Mouse (Mus musculus) testis, adult 2 months (tissue): ENCODE data around the gene Ccdc159. TPM values are rescaled to one million over a fixed set of nuclear protein-coding genes. Genes with fewer than 3 reads are reported as not detected.
A peak's percentile ranks its signal among the peaks of the same experiment; 100 is the strongest.

Experiments used
- H3K27ac ChIP-seq: fragments of 200-500 bp; 2 replicates; pipeline ENCODE4 v1.5.1; 2012; ENCODE audit warnings: low read depth, low read length; ENCODE audit not compliant: control insufficient read depth, insufficient read depth
- H3K27me3 ChIP-seq: fragments of 200-500 bp; 2 replicates; pipeline ENCODE4 v1.6.1; 2012; ENCODE audit warnings: mild to moderate bottlenecking, low read length, moderate library complexity; ENCODE audit not compliant: control insufficient read depth, insufficient read depth
- H3K36me3 ChIP-seq: fragments of 200-500 bp; 2 replicates; pipeline ENCODE4 v1.6.1; 2012; ENCODE audit warnings: mild to moderate bottlenecking, low read length; ENCODE audit not compliant: control insufficient read depth, insufficient read depth
- H3K4me1 ChIP-seq: fragments of 200-500 bp; 2 replicates; pipeline ENCODE4 v1.6.1; 2012; ENCODE audit warnings: low read length; ENCODE audit not compliant: control insufficient read depth, insufficient read depth
- H3K4me3 ChIP-seq: fragments of 200-500 bp; 2 replicates; pipeline ENCODE4 v1.5.1; 2012; ENCODE audit warnings: low read depth, mild to moderate bottlenecking, low read length, moderate library complexity, mixed read lengths; ENCODE audit not compliant: control insufficient read depth
- CTCF ChIP-seq: fragments of 200-500 bp; IDR thresholded peaks from 2 replicates; pipeline ENCODE4 v1.5.1; 2012; ENCODE audit warnings: low read depth, mild to moderate bottlenecking, inconsistent platforms, low read length, moderate library complexity; ENCODE audit not compliant: control insufficient read depth, insufficient read depth, insufficient replicate concordance
- POLR2A ChIP-seq: fragments of 200-500 bp; IDR thresholded peaks from 2 replicates; pipeline ENCODE4 v1.6.1; 2012; ENCODE audit warnings: low read depth, mild to moderate bottlenecking, inconsistent platforms, low read length, moderate library complexity; ENCODE audit not compliant: control insufficient read depth
- polyA plus RNA-seq: library from polyadenylated mRNA; depleted of rRNA; stranded (reverse); fragments of >200 nt; gene quantifications from 2 replicates; pipeline ENCODE4 v1.2.3, GENCODE M21; 2012

Ccdc159 gene
- polyA plus RNA-seq, 1 experiment, result 72.0 TPM

GRCm38 (mm10) chr9:21947540-21948130 is 20.4 kb downstream of the Ccdc159 start:
- no peak overlapping the region for H3K27ac ChIP-seq
- H3K36me3 ChIP-seq, result no peaks in the 10 kb centered on the region
- H3K4me3 ChIP-seq, result peak overlapping the region; percentile 61
- peaks cover 30% of the 10 kb centered on the region for H3K4me1 ChIP-seq
- TF ChIP-seq CTCF (no peak), POLR2A (no peak)
- H3K27me3 ChIP-seq, result no peaks in the 10 kb centered on the region

- H3K27me3 ChIP-seq, result no peaks in the 10 kb centered on the region
- TF ChIP-seq CTCF (no peak), POLR2A (no peak)
- no peak overlapping the region for H3K27ac ChIP-seq
- no peaks in the 10 kb centered on the region for H3K36me3 ChIP-seq
- H3K4me3 ChIP-seq, result peak overlapping the region; percentile 59
- H3K4me1 ChIP-seq, result peaks cover 29% of the 10 kb centered on the region
These were observed 20.9 kb downstream of the Ccdc159 start for GRCm38 (mm10) chr9:21948146-21948545.

GRCm38 (mm10) chr9:21948790-21949189 is 21.5 kb downstream of the Ccdc159 start:
- Histone ChIP-seq H3K4me1 (peaks cover 26% of the 10 kb centered on the region), H3K4me3 (no peak overlapping the region), H3K36me3 (no peaks in the 10 kb centered on the region), H3K27ac (no peak overlapping the region), H3K27me3 (no peaks in the 10 kb centered on the region)
- no peak for TF ChIP-seq CTCF
- no peak for TF ChIP-seq POLR2A

- TF ChIP-seq POLR2A (no peak), CTCF (peak; percentile 56; the same call in 1 of the 2 replicates)
- Histone ChIP-seq H3K4me1 (peaks cover 20% of the 10 kb centered on the region), H3K27ac (no peak overlapping the region), H3K36me3 (no peaks in the 10 kb centered on the region), H3K27me3 (no peaks in the 10 kb centered on the region), H3K4me3 (no peak overlapping the region)
These were observed 23.1 kb downstream of the Ccdc159 start for GRCm38 (mm10) chr9:21950322-21950721.

- Histone ChIP-seq H3K27ac (no peak overlapping the region), H3K36me3 (no peaks in the 10 kb centered on the region), H3K4me3 (no peak overlapping the region), H3K4me1 (peaks cover 17% of the 10 kb centered on the region), H3K27me3 (no peaks in the 10 kb centered on the region)
- no peak for TF ChIP-seq POLR2A
- peak; percentile 52; the same call in 1 of the 2 replicates for TF ChIP-seq CTCF
These were observed 24.7 kb downstream of the Ccdc159 start for GRCm38 (mm10) chr9:21951977-21952376.

- Histone ChIP-seq H3K27ac (no peak overlapping the region), H3K4me3 (no peak overlapping the region), H3K36me3 (no peaks in the 10 kb centered on the region), H3K27me3 (no peaks in the 10 kb centered on the region), H3K4me1 (peaks cover 3% of the 10 kb centered on the region)
- no peak for TF ChIP-seq CTCF
- TF ChIP-seq POLR2A, result no peak
These were observed 26.3 kb downstream of the Ccdc159 start for GRCm38 (mm10) chr9:21953600-21953999.

- Histone ChIP-seq H3K27me3 (no peaks in the 10 kb centered on the region), H3K4me3 (no peak overlapping the region), H3K36me3 (no peaks in the 10 kb centered on the region), H3K4me1 (peaks cover 3% of the 10 kb centered on the region; the same call in 1 of the 2 replicates), H3K27ac (no peak overlapping the region)
- TF ChIP-seq POLR2A (no peak), CTCF (no peak)
These were observed 27.4 kb downstream of the Ccdc159 start for GRCm38 (mm10) chr9:21954635-21955034.
